ENCODE assay signal across 8 mouse cellular contexts in genomic region chr1:64618226-64618625, GRCm38 (mm10). TPM values are rescaled to one million over a fixed set of nuclear protein-coding genes. Genes with fewer than 3 reads are reported as not detected.
DNase-seq lines count a peak whose midpoint lies in the region; ATAC-seq and TF ChIP-seq lines count a peak whose summit lies in the region.

No protein-coding gene starts in this region.

- H3K4me2 ChIP-seq in forebrain, embryonic 15.5 days (replicated peaks), result peak overlapping the region; percentile 76
- H3K4me2 ChIP-seq in liver, embryonic 16.5 days (ENCODE audit: low read depth, low read length), result peak overlapping the region; percentile 90

- TF ChIP-seq CTCF in gastrocnemius, adult 2 months (IDR thresholded peaks at IDR 0.05), result no peak

- no peaks in the 10 kb centered on the region; the same call in 1 of the 2 replicates for H3K36me3 ChIP-seq in forebrain, embryonic 15.5 days
- H3K36me3 ChIP-seq in liver, embryonic 16.5 days (ENCODE audit: control insufficient read depth, insufficient read depth), result no peaks in the 10 kb centered on the region

- H3K27me3 ChIP-seq in forebrain, embryonic 15.5 days, result no peaks in the 10 kb centered on the region
- H3K27me3 ChIP-seq in liver, embryonic 16.5 days (ENCODE audit: control insufficient read depth, insufficient read depth, low read depth, low read length), result no peaks in the 10 kb centered on the region

- H3K4me1 ChIP-seq in forebrain, embryonic 15.5 days, result peaks cover 18% of the 10 kb centered on the region
- H3K4me1 ChIP-seq in liver, embryonic 16.5 days (ENCODE audit: control insufficient read depth, low read depth, low read length), result peaks cover 7% of the 10 kb centered on the region

- no peak for ATAC-seq in forebrain, embryonic 15.5 days (replicated peaks)
- no peak for ATAC-seq in liver, embryonic 16.5 days (ENCODE audit: low read depth)

- no peak for DNase-seq in gastrocnemius, adult 2 months
- DNase-seq in gastrocnemius, postnatal 25 days, result no peak
- DNase-seq in A20 (ENCODE audit: low read depth, low spot score), result peak; percentile 55
- no peak for DNase-seq in adrenal gland, adult 2 months
- no peak for DNase-seq in left cerebral cortex, postnatal 36 days (ENCODE audit: low spot score in 2 of 2)
- DNase-seq in T-cell, adult 2 months (ENCODE audit: low spot score), result no peak

- peak overlapping the region; percentile 98; the same call in 1 of the 2 replicates for H3K9ac ChIP-seq in forebrain, embryonic 15.5 days (replicated peaks)
- H3K9ac ChIP-seq in liver, embryonic 16.5 days (ENCODE audit: low read depth, low read length), result peak overlapping the region; percentile 93

- intact Hi-C loops in gastrocnemius, adult 2 months (cut with DNase I), result loop anchor here (5.0 to 10.0 kb wide), 3 partner anchors 307 to 559 kb away; no protein-coding TSS in a partner anchor
- intact Hi-C loops in left cerebral cortex, postnatal 36 days (cut with DNase I), result loop anchor here (10.0 kb wide), 3 partner anchors 387 to 953 kb away; partner anchors contain the start of gene 4933402D24Rik

- H3K9me3 ChIP-seq in forebrain, embryonic 15.5 days, result no peaks in the 10 kb centered on the region
- H3K9me3 ChIP-seq in liver, embryonic 16.5 days (replicated peaks; ENCODE audit: control insufficient read depth, low read length), result no peaks in the 10 kb centered on the region

- WGBS in forebrain, embryonic 15.5 days, result 59% methylated on average over 3 of the region's 3 CpGs
- WGBS in liver, embryonic 16.5 days (ENCODE audit: insufficient replicate concordance), result 56% methylated on average over 3 of the region's 3 CpGs

- peak overlapping the region; percentile 85 for H3K4me3 ChIP-seq in gastrocnemius, adult 2 months
- H3K4me3 ChIP-seq in forebrain, embryonic 15.5 days, result peak overlapping the region; percentile 84
- H3K4me3 ChIP-seq in liver, embryonic 16.5 days (ENCODE audit: low read depth, low read length), result peak overlapping the region; percentile 84; the same call in 1 of the 2 replicates

- peak overlapping the region; percentile 92 for H3K27ac ChIP-seq in gastrocnemius, adult 2 months
- peak overlapping the region; percentile 92 for H3K27ac ChIP-seq in forebrain, embryonic 15.5 days (replicated peaks)
- no peak overlapping the region for H3K27ac ChIP-seq in liver, embryonic 16.5 days (ENCODE audit: low read length)

RNA-seq across cellular contexts. Expression of gene Mettl21a, which starts 1.2 kb away (rescaled TPM):
- total RNA-seq in gastrocnemius, adult 2 months (2021), result 10 to 100 TPM in 1 of 2 experiments, 1 to 10 TPM in 1; 8.1 to 10.6 TPM
- total RNA-seq in gastrocnemius, postnatal 25 days (2021), result 1 to 10 TPM; 7.8 to 9.3 TPM
- polyA plus RNA-seq in forebrain, embryonic 15.5 days (2015; fragmentation: Nextera tagmentation; extraction: Ambion mirVana), result 20.5 and 21.7 TPM in 2 replicates
- 6.3 and 6.6 TPM in 2 replicates for polyA plus RNA-seq in liver, embryonic 16.5 days (2015; fragmentation: Nextera tagmentation; extraction: Ambion mirVana)
- total RNA-seq in adrenal gland, adult 2 months (2021), result 10 to 100 TPM in 1 of 2 experiments, 1 to 10 TPM in 1; 9.4 to 16.6 TPM
- polyA plus RNA-seq in adrenal gland, adult 2 months (2012; rRNA removed), result 13.7 and 17.2 TPM in 2 replicates
- total RNA-seq in left cerebral cortex, postnatal 36 days (2021), result 10 to 100 TPM in 1 of 2 experiments, 1 to 10 TPM in 1; 9.8 to 10.1 TPM
